Mouse (Mus musculus): ENCODE data around the gene Capzb. TPM values are rescaled to one million over a fixed set of nuclear protein-coding genes. Genes with fewer than 3 reads are reported as not detected.

Capzb gene
- total and polyA plus RNA-seq, 3 experiments, result 103 to 354 TPM; not detected in 1

GRCm38 (mm10) chr4:139197453-139197852 lies 4.8 kb downstream of the Capzb start:
- Histone ChIP-seq H3K9ac (ENCODE audit: control insufficient read depth, low read depth, low read length, poor library complexity, severe bottlenecking) (no peak overlapping the region), H3K9me3 (replicated peaks; ENCODE audit: insufficient read depth, low read length) (no peaks in the 10 kb centered on the region), H3K79me2 (ENCODE audit: control insufficient read depth, insufficient read depth, low read length, poor library complexity) (peaks cover 72% of the 10 kb centered on the region), H3K27me3 (ENCODE audit: control insufficient read depth in 1 of 2, insufficient read depth in 2 of 2, low read length in 2 of 2) (no peaks in the 10 kb centered on the region), H3K36me3 (ENCODE audit: control insufficient read depth in 1 of 2, insufficient read depth in 2 of 2, low read length in 2 of 2) (peaks cover 0 to 67% of the 10 kb centered on the region in 2 experiments; a peak in 2 of 4 replicates), H3K4me1 (ENCODE audit: control insufficient read depth in 1 of 2, insufficient read depth in 2 of 2, low read length in 2 of 2) (peaks cover 29 to 73% of the 10 kb centered on the region in 2 experiments), H3K4me3 (ENCODE audit: control insufficient read depth in 1 of 2, insufficient read depth in 1 of 2, low read depth in 2 of 2, low read length in 2 of 2) (no peak overlapping the region), H3K27ac (ENCODE audit: control insufficient read depth, low read depth, low read length) (no peak overlapping the region)
- TF ChIP-seq ZKSCAN1 (IDR thresholded peaks at IDR 0.05; ENCODE audit: low read depth, low read length), result no peak
- no peak for TF ChIP-seq MYB (IDR thresholded peaks at IDR 0.05; ENCODE audit: low read depth, low read length)
- TF ChIP-seq USF2 (IDR thresholded peaks at IDR 0.05; ENCODE audit: borderline replicate concordance in 1 of 2, insufficient read depth in 1 of 2, low read depth in 1 of 2, low read length in 2 of 2), result no peak
- no peak for TF ChIP-seq HCFC1 (IDR thresholded peaks at IDR 0.05; ENCODE audit: low read depth, low read length)
- no peak for TF ChIP-seq MYC (IDR thresholded peaks at IDR 0.05; ENCODE audit: low read depth, low read length)
- no peak for TF ChIP-seq MXI1 (IDR thresholded peaks at IDR 0.05; ENCODE audit: low read depth, low read length)
- no peak for TF ChIP-seq ZMIZ1 (IDR thresholded peaks at IDR 0.05; ENCODE audit: low read depth, low read length)
- no peak for TF ChIP-seq E2F4 (IDR thresholded peaks at IDR 0.05; ENCODE audit: borderline replicate concordance, low read depth, low read length)
- no peak for TF ChIP-seq CHD1 (IDR thresholded peaks at IDR 0.05; ENCODE audit: low read depth, low read length)
- no peak for TF ChIP-seq ELF1 (IDR thresholded peaks at IDR 0.05; ENCODE audit: low read depth, low read length)
- TF ChIP-seq TCF12 (IDR thresholded peaks at IDR 0.05; ENCODE audit: low read depth, low read length), result no peak
- no peak for DNase-seq (ENCODE audit: low read depth, low spot score)

- H3K4me3 ChIP-seq (ENCODE audit: control insufficient read depth in 1 of 2, insufficient read depth in 1 of 2, low read depth in 2 of 2, low read length in 2 of 2), result no peak overlapping the region
- H3K4me1 ChIP-seq (ENCODE audit: control insufficient read depth in 1 of 2, insufficient read depth in 2 of 2, low read length in 2 of 2), result peaks cover 29 to 80% of the 10 kb centered on the region in 2 experiments
- H3K9ac ChIP-seq (ENCODE audit: control insufficient read depth, low read depth, low read length, poor library complexity, severe bottlenecking), result no peak overlapping the region
Measured at GRCm38 (mm10) chr4:139198004-139198689, 5.4 kb downstream of the Capzb start.

GRCm38 (mm10) chr4:139199126-139199525 lies 6.4 kb downstream of the Capzb start:
- H3K79me2 ChIP-seq (ENCODE audit: control insufficient read depth, insufficient read depth, low read length, poor library complexity), result peaks cover 74% of the 10 kb centered on the region
- H3K4me3 ChIP-seq (ENCODE audit: control insufficient read depth in 1 of 2, insufficient read depth in 1 of 2, low read depth in 2 of 2, low read length in 2 of 2), result peak overlapping the region in 1 of 2 experiments; percentile 13; a peak in 2 of 4 replicates
- peak in 1 of 2 experiments; percentile 29; a peak in 1 of 4 replicates for TF ChIP-seq EP300 (IDR thresholded peaks at IDR 0.05; ENCODE audit: low read depth in 1 of 2, low read length in 2 of 2)
- no peak for TF ChIP-seq ZKSCAN1 (IDR thresholded peaks at IDR 0.05; ENCODE audit: low read depth, low read length)
- no peak for TF ChIP-seq KAT2A (conservative IDR thresholded peaks at IDR 0.05; ENCODE audit: low read depth, low read length)
- peak; percentile 40; the same call in 1 of the 2 replicates for TF ChIP-seq GATA1 (IDR thresholded peaks at IDR 0.05; ENCODE audit: low read depth, low read length)
- TF ChIP-seq MXI1 (IDR thresholded peaks at IDR 0.05; ENCODE audit: low read depth, low read length), result no peak
- H3K9ac ChIP-seq (ENCODE audit: control insufficient read depth, low read depth, low read length, poor library complexity, severe bottlenecking), result peak overlapping the region; percentile 61
- peak overlapping the region; percentile 99 for H3K27ac ChIP-seq (ENCODE audit: control insufficient read depth, low read depth, low read length)
- H3K27me3 ChIP-seq (ENCODE audit: control insufficient read depth in 1 of 2, insufficient read depth in 2 of 2, low read length in 2 of 2), result no peaks in the 10 kb centered on the region
- H3K9me3 ChIP-seq (replicated peaks; ENCODE audit: insufficient read depth, low read length), result no peaks in the 10 kb centered on the region
- DNase-seq (ENCODE audit: low read depth, low spot score), result peak; percentile 81
- peaks cover 0 to 76% of the 10 kb centered on the region in 2 experiments; a peak in 2 of 4 replicates for H3K36me3 ChIP-seq (ENCODE audit: control insufficient read depth in 1 of 2, insufficient read depth in 2 of 2, low read length in 2 of 2)
- H3K4me1 ChIP-seq (ENCODE audit: control insufficient read depth in 1 of 2, insufficient read depth in 2 of 2, low read length in 2 of 2), result peaks cover 29 to 84% of the 10 kb centered on the region in 2 experiments

More at GRCm38 (mm10) chr4:139198004-139198689, 5.4 kb downstream of the Capzb start:
- H3K79me2 ChIP-seq (ENCODE audit: control insufficient read depth, insufficient read depth, low read length, poor library complexity), result peaks cover 75% of the 10 kb centered on the region
- H3K9me3 ChIP-seq (replicated peaks; ENCODE audit: insufficient read depth, low read length), result no peaks in the 10 kb centered on the region
- peaks cover 0 to 71% of the 10 kb centered on the region in 2 experiments; a peak in 2 of 4 replicates for H3K36me3 ChIP-seq (ENCODE audit: control insufficient read depth in 1 of 2, insufficient read depth in 2 of 2, low read length in 2 of 2)
- no peak for DNase-seq (ENCODE audit: low read depth, low spot score)
- peak overlapping the region; percentile 99 for H3K27ac ChIP-seq (ENCODE audit: control insufficient read depth, low read depth, low read length)
- TF ChIP-seq HCFC1 (IDR thresholded peaks at IDR 0.05; ENCODE audit: low read depth, low read length), result no peak
- TF ChIP-seq NRF1 (IDR thresholded peaks at IDR 0.05; ENCODE audit: insufficient read depth, low read depth, low read length, poor library complexity, severe bottlenecking), result no peak
- TF ChIP-seq NELFE (IDR thresholded peaks at IDR 0.05; ENCODE audit: low read depth, low read length), result 0 out of 2 replicates have a peak, but pooled peaks have one; percentile 19
- no peak for TF ChIP-seq ZC3H11A (IDR thresholded peaks at IDR 0.05; ENCODE audit: low read depth, low read length)
- no peaks in the 10 kb centered on the region for H3K27me3 ChIP-seq (ENCODE audit: control insufficient read depth in 1 of 2, insufficient read depth in 2 of 2, low read length in 2 of 2)
